Mouse (Mus musculus): ENCODE data around the gene Aunip. TPM values are rescaled to one million over a fixed set of nuclear protein-coding genes. Genes with fewer than 3 reads are reported as not detected.

Gene Aunip
- polyA plus RNA-seq, 1 experiment from 2014 or later: 3.3 TPM

- peaks cover 22% of the 10 kb centered on the region for H3K4me1 ChIP-seq (ENCODE audit: control insufficient read depth, insufficient read depth, low read length)
- peak; percentile 53 for DNase-seq (ENCODE audit: low spot score)
Measured at GRCm38 (mm10) chr4:134469985-134470384, 40.8 kb upstream of the Aunip start.

GRCm38 (mm10) chr4:134471469-134471868, 39.3 kb upstream of the Aunip start:
- Histone ChIP-seq H3K4me3 (ENCODE audit: low read depth, low read length) (peak overlapping the region; percentile 94), H3K9me3 (replicated peaks; ENCODE audit: control insufficient read depth, low read length) (no peaks in the 10 kb centered on the region), H3K4me1 (ENCODE audit: control insufficient read depth, insufficient read depth, low read length) (peaks cover 22% of the 10 kb centered on the region), H3K27me3 (replicated peaks; ENCODE audit: control insufficient read depth, insufficient read depth, low read length) (no peaks in the 10 kb centered on the region), H3K4me2 (ENCODE audit: low read length) (peak overlapping the region; percentile 69), H3K36me3 (ENCODE audit: control insufficient read depth, insufficient read depth, low read length) (peaks cover 56% of the 10 kb centered on the region), H3K27ac (ENCODE audit: low read depth, low read length) (peak overlapping the region; percentile 58; the same call in 1 of the 2 replicates), H3K9ac (ENCODE audit: low read length) (peak overlapping the region; percentile 100; the same call in 1 of the 2 replicates)
- peak; percentile 64 for DNase-seq (ENCODE audit: low spot score)
- ATAC-seq: no peak

More at GRCm38 (mm10) chr4:134469985-134470384, 40.8 kb upstream of the Aunip start:
- Histone ChIP-seq H3K4me3 (ENCODE audit: low read depth, low read length) (peak overlapping the region; percentile 94), H3K4me2 (ENCODE audit: low read length) (peak overlapping the region; percentile 69), H3K36me3 (ENCODE audit: control insufficient read depth, insufficient read depth, low read length) (peaks cover 41% of the 10 kb centered on the region), H3K9ac (ENCODE audit: low read length) (peak overlapping the region; percentile 100), H3K27me3 (replicated peaks; ENCODE audit: control insufficient read depth, insufficient read depth, low read length) (no peaks in the 10 kb centered on the region), H3K27ac (ENCODE audit: low read depth, low read length) (peak overlapping the region; percentile 99), H3K9me3 (replicated peaks; ENCODE audit: control insufficient read depth, low read length) (no peaks in the 10 kb centered on the region)
- WGBS: 22% methylated on average over 3 of the region's 3 CpGs
- ATAC-seq: no peak

- DNase-seq (ENCODE audit: low spot score) (no peak), ATAC-seq (no peak)
- Histone ChIP-seq H3K36me3 (ENCODE audit: control insufficient read depth, insufficient read depth, low read length) (peaks cover 65% of the 10 kb centered on the region), H3K4me1 (ENCODE audit: control insufficient read depth, insufficient read depth, low read length) (peaks cover 18% of the 10 kb centered on the region), H3K9ac (ENCODE audit: low read length) (0 out of 2 replicates have a peak overlapping the region, but pooled peaks have one; percentile 17), H3K4me2 (ENCODE audit: low read length) (no peak overlapping the region), H3K4me3 (ENCODE audit: low read depth, low read length) (no peak overlapping the region), H3K9me3 (replicated peaks; ENCODE audit: control insufficient read depth, low read length) (no peaks in the 10 kb centered on the region), H3K27ac (ENCODE audit: low read depth, low read length) (peak overlapping the region; percentile 60; the same call in 1 of the 2 replicates), H3K27me3 (replicated peaks; ENCODE audit: control insufficient read depth, insufficient read depth, low read length) (no peaks in the 10 kb centered on the region)
- WGBS: 27% methylated on average over 4 of the region's 4 CpGs
Measured at GRCm38 (mm10) chr4:134473764-134474163, 37.0 kb upstream of the Aunip start.

GRCm38 (mm10) chr4:134474240-134474639, 36.6 kb upstream of the Aunip start:
- peaks cover 65% of the 10 kb centered on the region for H3K36me3 ChIP-seq (ENCODE audit: control insufficient read depth, insufficient read depth, low read length)
- ATAC-seq: no peak
- H3K9me3 ChIP-seq (replicated peaks; ENCODE audit: control insufficient read depth, low read length): no peaks in the 10 kb centered on the region
- peak overlapping the region; percentile 60; the same call in 1 of the 2 replicates for H3K27ac ChIP-seq (ENCODE audit: low read depth, low read length)
- no peak overlapping the region for H3K4me3 ChIP-seq (ENCODE audit: low read depth, low read length)
- no peaks in the 10 kb centered on the region for H3K27me3 ChIP-seq (replicated peaks; ENCODE audit: control insufficient read depth, insufficient read depth, low read length)
- no peak for DNase-seq (ENCODE audit: low spot score)
- WGBS: 40% methylated on average over 8 of the region's 8 CpGs
- peak overlapping the region; percentile 17; the same call in 1 of the 2 replicates for H3K9ac ChIP-seq (ENCODE audit: low read length)
- H3K4me1 ChIP-seq (ENCODE audit: control insufficient read depth, insufficient read depth, low read length): peaks cover 18% of the 10 kb centered on the region
- no peak overlapping the region for H3K4me2 ChIP-seq (ENCODE audit: low read length)

GRCm38 (mm10) chr4:134476899-134477298, 33.9 kb upstream of the Aunip start:
- no peaks in the 10 kb centered on the region for H3K9me3 ChIP-seq (replicated peaks; ENCODE audit: control insufficient read depth, low read length)
- DNase-seq (ENCODE audit: low spot score) (no peak), ATAC-seq (no peak)
- WGBS: 94% methylated on average over 8 of the region's 8 CpGs
- no peaks in the 10 kb centered on the region for H3K27me3 ChIP-seq (replicated peaks; ENCODE audit: control insufficient read depth, insufficient read depth, low read length)
- peaks cover 12% of the 10 kb centered on the region for H3K4me1 ChIP-seq (ENCODE audit: control insufficient read depth, insufficient read depth, low read length)
- no peak overlapping the region for H3K4me3 ChIP-seq (ENCODE audit: low read depth, low read length)
- H3K9ac ChIP-seq (ENCODE audit: low read length): no peak overlapping the region
- no peak overlapping the region for H3K27ac ChIP-seq (ENCODE audit: low read depth, low read length)
- H3K36me3 ChIP-seq (ENCODE audit: control insufficient read depth, insufficient read depth, low read length): peaks cover 52% of the 10 kb centered on the region
- H3K4me2 ChIP-seq (ENCODE audit: low read length): no peak overlapping the region

- 8% methylated on average over 9 of the region's 9 CpGs for WGBS
- H3K9ac ChIP-seq (ENCODE audit: low read length): no peak overlapping the region
Measured at GRCm38 (mm10) chr4:134478031-134478430, 32.8 kb upstream of the Aunip start.

GRCm38 (mm10) chr4:134479839-134480238, 31.0 kb upstream of the Aunip start:
- no peak overlapping the region for H3K27ac ChIP-seq (ENCODE audit: low read depth, low read length)
- no peaks in the 10 kb centered on the region for H3K27me3 ChIP-seq (replicated peaks; ENCODE audit: control insufficient read depth, insufficient read depth, low read length)
- DNase-seq (ENCODE audit: low spot score): no peak
- no peak for ATAC-seq
- H3K36me3 ChIP-seq (ENCODE audit: control insufficient read depth, insufficient read depth, low read length): peaks cover 26% of the 10 kb centered on the region
- WGBS: 90% methylated on average over 4 of the region's 4 CpGs
- no peak overlapping the region for H3K9ac ChIP-seq (ENCODE audit: low read length)
- H3K9me3 ChIP-seq (replicated peaks; ENCODE audit: control insufficient read depth, low read length): no peaks in the 10 kb centered on the region
- H3K4me3 ChIP-seq (ENCODE audit: low read depth, low read length): no peak overlapping the region
- no peak overlapping the region for H3K4me2 ChIP-seq (ENCODE audit: low read length)
- H3K4me1 ChIP-seq (ENCODE audit: control insufficient read depth, insufficient read depth, low read length): no peaks in the 10 kb centered on the region

More at GRCm38 (mm10) chr4:134478031-134478430, 32.8 kb upstream of the Aunip start:
- ATAC-seq (peak; percentile 72), DNase-seq (ENCODE audit: low spot score) (peak; percentile 87)
- H3K4me3 ChIP-seq (ENCODE audit: low read depth, low read length): no peak overlapping the region
- H3K4me1 ChIP-seq (ENCODE audit: control insufficient read depth, insufficient read depth, low read length): 0 out of 2 replicates have a peak, but pooled peaks cover 7% of the 10 kb centered on the region
- 0 out of 2 replicates have a peak overlapping the region, but pooled peaks have one; percentile 23 for H3K27ac ChIP-seq (ENCODE audit: low read depth, low read length)
- H3K4me2 ChIP-seq (ENCODE audit: low read length): no peak overlapping the region
- peaks cover 41% of the 10 kb centered on the region for H3K36me3 ChIP-seq (ENCODE audit: control insufficient read depth, insufficient read depth, low read length)
- H3K9me3 ChIP-seq (replicated peaks; ENCODE audit: control insufficient read depth, low read length): no peaks in the 10 kb centered on the region
- no peaks in the 10 kb centered on the region for H3K27me3 ChIP-seq (replicated peaks; ENCODE audit: control insufficient read depth, insufficient read depth, low read length)

- Histone ChIP-seq H3K27me3 (replicated peaks; ENCODE audit: control insufficient read depth, insufficient read depth, low read length) (no peaks in the 10 kb centered on the region), H3K4me2 (ENCODE audit: low read length) (no peak overlapping the region), H3K36me3 (ENCODE audit: control insufficient read depth, insufficient read depth, low read length) (peaks cover 16% of the 10 kb centered on the region), H3K4me3 (ENCODE audit: low read depth, low read length) (no peak overlapping the region), H3K9me3 (replicated peaks; ENCODE audit: control insufficient read depth, low read length) (no peaks in the 10 kb centered on the region), H3K27ac (ENCODE audit: low read depth, low read length) (no peak overlapping the region), H3K4me1 (ENCODE audit: control insufficient read depth, insufficient read depth, low read length) (no peaks in the 10 kb centered on the region), H3K9ac (ENCODE audit: low read length) (no peak overlapping the region)
- peak; percentile 71 for DNase-seq (ENCODE audit: low spot score)
- WGBS: 22% methylated on average over 6 of the region's 6 CpGs
- ATAC-seq: peak; percentile 22; the same call in 1 of the 2 replicates
Measured at GRCm38 (mm10) chr4:134480864-134481263, 29.9 kb upstream of the Aunip start.

- Histone ChIP-seq H3K27me3 (replicated peaks; ENCODE audit: control insufficient read depth, insufficient read depth, low read length) (no peaks in the 10 kb centered on the region), H3K9me3 (replicated peaks; ENCODE audit: control insufficient read depth, low read length) (no peaks in the 10 kb centered on the region), H3K4me1 (ENCODE audit: control insufficient read depth, insufficient read depth, low read length) (no peaks in the 10 kb centered on the region), H3K9ac (ENCODE audit: low read length) (no peak overlapping the region), H3K4me3 (ENCODE audit: low read depth, low read length) (no peak overlapping the region), H3K27ac (ENCODE audit: low read depth, low read length) (no peak overlapping the region), H3K36me3 (ENCODE audit: control insufficient read depth, insufficient read depth, low read length) (peaks cover 12% of the 10 kb centered on the region), H3K4me2 (ENCODE audit: low read length) (no peak overlapping the region)
- ATAC-seq (no peak), DNase-seq (ENCODE audit: low spot score) (no peak)
- WGBS: 56% methylated on average over 6 of the region's 6 CpGs
Measured at GRCm38 (mm10) chr4:134481270-134481669, 29.5 kb upstream of the Aunip start.
